Mouse (Mus musculus) embryonic stem cell, embryonic (primary cell): ENCODE data around the gene Syce3.

ENCODE experiments used
- CTCF ChIA-PET, 4 experiments: fragments of 300-600 bp in 2 of 4; fragments of 350-600 bp in 2 of 4; sonication (Branson Sonifier 250); formaldehyde crosslinking; loops; one replicate each; lab custom pipeline; 2022; ENCODE audit warnings: inconsistent platforms in 2 of 4; lab: Charles Lee
- POLR2A ChIA-PET, 4 experiments: fragments of 300-600 bp in 2 of 4; fragments of 350-600 bp in 2 of 4; sonication (Branson Sonifier 250); formaldehyde crosslinking; loops; one replicate each; lab custom pipeline; 2022; ENCODE audit warnings: antibody characterized with exemption in 4 of 4, inconsistent platforms in 1 of 4; lab: Charles Lee

Gene Syce3

DNA sequence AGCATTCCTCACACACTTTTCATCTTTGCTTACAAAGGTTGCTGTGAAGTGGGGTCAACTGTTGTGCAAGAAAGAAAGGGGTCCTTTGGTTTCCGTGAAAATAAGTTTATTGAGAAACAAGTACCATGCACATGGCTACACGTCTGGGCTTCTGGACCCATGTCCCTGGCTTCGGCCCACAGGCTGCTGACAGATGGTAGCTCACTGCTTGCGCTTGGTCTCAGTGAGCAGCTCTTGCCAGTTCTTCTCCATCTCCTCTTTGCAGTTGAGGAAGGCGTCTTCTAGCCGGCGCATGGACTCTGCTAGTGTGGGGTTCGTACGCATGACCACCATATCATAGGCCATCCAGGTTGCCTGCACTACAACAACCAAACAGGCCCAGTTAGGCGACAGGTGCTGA, 20.2 kb downstream of the Syce3 start:
- ChIA-PET POLR2A (interaction anchor here in 3 of 4 experiments (0.6 to 1.2 kb wide), 5 partner anchors 11 to 182 kb away, joined by 3 to 5 read pairs (median 3); partner anchors contain the start of genes Odf3b (in 1 of the 3) and Sco2 (in 1 of the 3)), CTCF (interaction anchor here in 1 of 4 experiments (1.7 kb wide), 1 partner anchor 16 kb away, joined by 3 read pairs; the partner anchor contains the start of gene Sco2)

DNA sequence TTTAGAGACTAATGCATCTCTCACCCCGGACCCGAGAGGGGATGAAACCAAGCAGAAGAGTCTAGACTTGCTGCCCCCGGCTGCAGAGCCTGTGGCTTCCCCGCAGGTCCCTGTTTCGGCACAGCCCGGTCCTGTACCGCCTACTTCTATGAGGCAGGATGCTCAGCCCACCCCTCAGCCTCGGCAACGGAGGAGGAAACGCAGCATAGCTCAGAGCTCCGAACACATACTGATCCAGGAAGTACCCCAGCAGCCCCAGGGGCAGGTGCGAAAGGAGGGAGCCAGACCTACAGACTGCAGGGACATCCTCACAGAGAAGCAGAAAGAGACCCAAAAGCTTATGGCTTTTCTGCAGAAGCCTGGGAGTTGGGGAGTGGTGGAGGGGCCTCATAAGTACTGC, 23.2 kb downstream of the Syce3 start:
- ChIA-PET POLR2A (interaction anchor here in 3 of 4 experiments (0.8 to 5.6 kb wide), 15 partner anchors 8 to 678 kb away, joined by 3 to 50 read pairs (median 5); partner anchors contain the start of genes Odf3b (in 3 of the 3), C730034F03Rik (in 2 of the 3), Chkb (in 2 of the 3) and Gm44502 (in 2 of the 3)), CTCF (interaction anchor here in 3 of 4 experiments (0.5 to 1.4 kb wide), 6 partner anchors 8 to 112 kb away, joined by 3 to 11 read pairs (median 5); partner anchors contain the start of genes Sco2 (in 2 of the 3), Odf3b (in 1 of the 3) and Shank3 (in 1 of the 3))

DNA sequence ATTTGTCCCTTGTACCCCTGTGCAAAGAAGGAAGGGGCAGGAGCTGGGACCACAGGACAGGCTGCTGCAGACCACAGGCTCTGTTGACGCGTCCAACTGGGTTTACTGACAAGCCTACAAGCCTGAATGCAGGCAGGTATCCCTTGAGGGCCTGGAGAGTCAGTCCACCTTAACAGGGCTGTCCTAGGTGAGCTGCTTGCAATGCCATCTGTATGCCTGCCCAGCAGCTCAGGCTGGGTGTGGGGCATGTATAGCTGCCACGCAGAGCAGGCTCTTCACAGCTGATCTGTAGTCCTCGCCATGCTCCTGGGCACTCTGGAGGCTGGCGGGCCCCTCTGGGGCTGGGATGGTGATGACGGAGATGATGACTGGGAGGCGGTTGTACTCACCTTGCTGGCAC, 25.7 kb downstream of the Syce3 start, which contains the start of gene Klhdc7b:
Gene Klhdc7b (plus strand): TSS at position 301 of the 400 bp plus-strand sequence.
- ChIA-PET CTCF (interaction anchor here in 1 of 4 experiments (2.5 kb wide), 1 partner anchor 11 kb away, joined by 9 read pairs; the partner anchor contains the start of gene Sco2), POLR2A (interaction anchor here in 3 of 4 experiments (0.5 to 5.6 kb wide), 10 partner anchors 8 to 45 kb away, joined by 3 to 50 read pairs (median 6); partner anchors contain the start of genes Cpt1b (in 2 of the 3), Sco2 (in 2 of the 3), Tymp (in 2 of the 3) and C730034F03Rik (in 1 of the 3))

DNA sequence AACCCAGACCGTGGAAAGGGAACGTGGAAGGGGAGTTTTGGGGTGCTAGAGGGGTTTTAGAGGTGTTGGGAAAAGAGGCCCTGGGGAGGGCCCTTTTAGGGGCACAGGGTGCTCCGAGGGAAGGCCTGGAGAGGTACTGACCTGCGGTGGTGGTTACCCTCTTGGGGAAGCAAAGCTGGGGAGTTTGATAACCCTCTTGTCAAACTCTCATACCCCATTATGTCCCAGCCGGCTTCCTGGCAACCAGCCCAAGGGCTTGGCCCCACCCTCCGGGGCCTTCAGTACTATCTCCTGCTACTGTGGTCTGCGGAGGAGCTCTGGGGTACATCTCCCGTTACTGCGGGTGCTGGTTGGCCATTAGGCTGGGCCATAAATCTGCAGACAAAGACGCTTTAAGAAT, 30.9 kb downstream of the Syce3 start:
- ChIA-PET POLR2A (interaction anchor here in 3 of 4 experiments (0.6 to 14.1 kb wide), 24 partner anchors 8 to 203 kb away, joined by 3 to 248 read pairs (median 4); partner anchors contain the start of genes Adm2 (in 2 of the 3), Lmf2 (in 2 of the 3), C730034F03Rik (in 1 of the 3) and Chkb (in 1 of the 3)), CTCF (interaction anchor here in 3 of 4 experiments (0.5 to 1.4 kb wide), 7 partner anchors 8 to 172 kb away, joined by 3 to 5 read pairs (median 3); partner anchors contain the start of gene Chkb (in 1 of the 3))

DNA sequence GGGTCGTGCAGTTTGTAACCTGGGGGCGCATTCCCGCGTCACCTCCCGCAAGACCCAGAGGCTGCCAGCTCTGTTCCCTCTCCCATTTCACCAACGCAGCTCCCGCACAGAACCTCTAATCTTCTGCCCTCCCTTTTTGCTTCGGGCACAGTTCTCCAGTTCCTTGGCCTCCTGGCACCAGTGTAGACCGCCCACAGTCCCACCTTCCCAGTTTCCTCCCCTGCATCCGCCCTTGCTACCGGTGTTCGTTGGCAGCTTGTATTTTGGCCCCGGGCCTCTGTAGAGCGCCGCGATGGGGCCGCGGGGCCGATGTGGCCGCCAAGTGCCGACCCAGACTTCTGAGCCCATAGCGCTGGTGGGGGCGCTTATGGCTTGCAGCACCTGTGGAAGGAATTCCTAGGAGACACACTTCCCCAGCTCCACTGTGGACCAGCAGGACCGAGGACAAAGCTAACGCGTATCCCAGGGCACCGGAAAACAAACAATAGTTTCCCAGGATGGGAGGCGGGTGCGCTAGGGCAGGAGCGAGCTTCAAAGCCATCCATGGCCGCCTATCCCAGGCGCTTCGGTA, 31.4 kb downstream of the Syce3 start, which contains the start of gene Odf3b:
Gene Odf3b (minus strand): TSS at position 452 of the 571 bp plus-strand sequence.
- CTCF ChIA-PET: interaction anchor here in 3 of 4 experiments (0.5 to 1.4 kb wide), 6 partner anchors 8 to 172 kb away, joined by 3 to 5 read pairs (median 4); partner anchors contain the start of gene Chkb (in 1 of the 3)
- POLR2A ChIA-PET: interaction anchor here in 3 of 4 experiments (0.6 to 14.1 kb wide), 25 partner anchors 8 to 168 kb away, joined by 3 to 248 read pairs (median 4); partner anchors contain the start of genes Adm2 (in 2 of the 3), C730034F03Rik (in 2 of the 3), Chkb (in 2 of the 3) and Cpt1b (in 2 of the 3)

DNA sequence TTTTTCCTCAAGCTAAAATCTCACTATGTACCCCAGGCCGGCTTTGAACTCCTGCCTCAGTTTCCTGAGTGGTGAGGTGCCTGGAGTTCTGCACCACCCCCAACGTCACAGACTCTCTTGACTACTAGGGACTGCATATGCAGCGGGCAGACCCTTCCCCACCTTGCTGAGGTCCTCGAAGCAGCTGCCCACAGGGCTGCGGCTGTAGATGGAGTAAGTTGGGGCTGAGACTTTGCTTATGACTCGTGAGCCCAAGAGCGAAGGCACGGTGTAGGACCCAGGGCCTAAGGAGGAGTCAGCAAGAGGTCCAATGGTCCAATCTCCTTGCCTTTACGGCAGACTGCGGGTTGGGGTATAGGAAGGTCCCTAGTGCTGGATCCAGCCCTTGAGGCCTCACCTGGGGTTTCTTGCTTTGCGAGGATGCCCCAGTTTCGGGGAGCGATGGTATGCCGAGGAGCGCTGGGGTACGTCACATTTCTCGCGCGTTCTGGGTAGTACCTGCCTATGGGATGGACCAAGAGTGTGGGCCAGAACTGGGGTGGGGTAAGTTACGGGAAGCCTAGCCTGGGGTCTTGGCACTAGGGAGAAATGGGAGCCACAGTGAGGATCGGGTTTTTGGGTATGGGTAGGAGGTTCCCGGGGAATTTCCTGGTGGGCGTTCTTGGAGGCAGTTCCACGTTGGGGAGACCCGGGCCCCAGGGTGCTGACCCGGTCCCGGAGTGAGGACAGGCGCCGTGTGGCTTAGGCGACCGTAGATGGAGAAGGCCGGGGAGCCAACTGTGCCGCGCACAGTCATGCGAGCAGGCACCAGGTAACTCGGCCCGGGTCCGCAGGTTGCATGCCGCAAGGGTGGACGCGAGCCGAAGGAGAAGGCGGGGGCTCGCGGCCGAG, 32.1 kb downstream of the Syce3 start:
- CTCF ChIA-PET: interaction anchor here (0.5 to 1.1 kb wide), 6 partner anchors 10 to 229 kb away, joined by 3 to 4 read pairs (median 3); partner anchors contain the start of genes Chkb (in 1 of the 4) and Mapk11 (in 1 of the 4)
- POLR2A ChIA-PET: interaction anchor here in 3 of 4 experiments (0.6 to 14.1 kb wide), 27 partner anchors 7 to 167 kb away, joined by 3 to 248 read pairs (median 5); partner anchors contain the start of genes Adm2 (in 2 of the 3), C730034F03Rik (in 2 of the 3), Chkb (in 2 of the 3) and Cpt1b (in 2 of the 3)

DNA sequence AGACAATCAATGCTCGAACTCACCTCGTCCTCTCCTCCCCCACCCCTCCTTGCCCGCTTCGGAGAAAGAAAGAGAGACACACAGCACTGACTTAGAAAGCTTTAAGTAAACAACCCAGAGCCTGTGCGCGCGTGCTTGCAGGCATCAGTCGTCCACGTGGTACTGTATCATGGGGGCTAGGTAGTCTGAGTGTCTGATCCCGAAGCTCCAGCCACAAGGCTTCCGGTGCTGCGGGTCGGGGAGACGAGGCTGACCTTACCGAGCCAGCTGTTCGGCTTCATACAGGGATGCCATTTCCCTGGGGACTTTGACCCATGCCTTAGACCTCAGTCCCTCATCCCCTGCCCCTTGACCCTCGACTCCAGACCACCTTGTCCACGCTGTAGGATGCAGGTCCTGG, 32.9 kb downstream of the Syce3 start:
- CTCF ChIA-PET: interaction anchor here in 1 of 4 experiments (0.6 kb wide), 2 partner anchors 14 to 66 kb away, joined by 3 to 4 read pairs; no protein-coding TSS in a partner anchor
- POLR2A ChIA-PET: interaction anchor here in 2 of 4 experiments (0.7 to 14.1 kb wide), 16 partner anchors 8 to 239 kb away, joined by 3 to 248 read pairs (median 5); partner anchors contain the start of genes C730034F03Rik (in 2 of the 2), Chkb (in 2 of the 2), Gm44502 (in 2 of the 2) and Arsa (in 1 of the 2)

DNA sequence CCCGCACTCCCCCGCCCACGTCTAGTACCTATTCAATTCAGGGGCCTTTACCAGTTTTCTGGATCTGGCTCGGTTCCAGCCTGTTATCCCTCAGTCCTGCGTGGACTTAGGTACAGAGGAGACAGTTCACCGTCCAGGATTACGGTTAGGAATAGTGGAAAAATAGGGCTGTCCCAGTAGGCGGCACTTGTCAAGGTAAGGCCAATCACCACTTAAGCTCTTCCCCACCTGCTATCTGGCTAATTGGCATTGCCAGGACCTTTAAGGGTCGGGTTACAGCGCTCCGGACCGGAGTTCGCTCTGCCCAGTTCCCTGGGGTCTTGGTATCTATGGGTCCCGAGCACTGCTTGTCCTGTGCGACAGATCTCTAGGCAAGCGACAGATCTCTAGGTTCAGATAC, 33.3 kb downstream of the Syce3 start, which contains the start of gene Tymp:
Gene Tymp (minus strand): TSS at position 83 of the 400 bp plus-strand sequence.
- ChIA-PET POLR2A (interaction anchor here in 3 of 4 experiments (0.6 to 14.1 kb wide), 18 partner anchors 8 to 238 kb away, joined by 3 to 248 read pairs (median 5); partner anchors contain the start of genes C730034F03Rik (in 2 of the 3), Chkb (in 2 of the 3), Gm44502 (in 2 of the 3) and Klhdc7b (in 2 of the 3)), CTCF (interaction anchor here in 1 of 4 experiments (0.6 kb wide), 1 partner anchor 66 kb away, joined by 3 read pairs; no protein-coding TSS in a partner anchor)

DNA sequence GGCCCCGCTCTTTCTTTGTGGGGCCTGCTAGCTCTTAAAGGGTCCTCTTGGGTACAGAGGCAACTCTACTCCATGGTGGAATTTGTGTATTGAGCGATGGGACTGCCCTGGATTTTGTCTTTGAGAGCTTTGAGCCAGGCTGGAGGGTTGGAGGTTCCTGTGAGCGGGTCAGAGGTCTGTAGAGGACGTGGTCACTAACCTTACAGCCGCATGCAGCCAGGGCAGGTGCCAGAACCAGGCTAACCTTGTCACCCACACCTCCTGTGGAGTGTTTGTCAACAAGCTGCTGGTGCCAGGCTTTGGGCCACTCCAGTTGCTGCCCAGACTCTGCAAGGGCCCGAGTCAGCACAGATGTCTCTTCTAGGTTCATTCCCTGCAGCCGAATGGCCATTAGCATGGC, 34.3 kb downstream of the Syce3 start:
- ChIA-PET POLR2A (interaction anchor here in 2 of 4 experiments (1.0 to 14.1 kb wide), 9 partner anchors 8 to 79 kb away, joined by 3 to 248 read pairs (median 6); partner anchors contain the start of genes Klhdc7b (in 2 of the 2), Lmf2 (in 2 of the 2), Ncaph2 (in 2 of the 2) and C730034F03Rik (in 1 of the 2)), CTCF (no interaction called here)

DNA sequence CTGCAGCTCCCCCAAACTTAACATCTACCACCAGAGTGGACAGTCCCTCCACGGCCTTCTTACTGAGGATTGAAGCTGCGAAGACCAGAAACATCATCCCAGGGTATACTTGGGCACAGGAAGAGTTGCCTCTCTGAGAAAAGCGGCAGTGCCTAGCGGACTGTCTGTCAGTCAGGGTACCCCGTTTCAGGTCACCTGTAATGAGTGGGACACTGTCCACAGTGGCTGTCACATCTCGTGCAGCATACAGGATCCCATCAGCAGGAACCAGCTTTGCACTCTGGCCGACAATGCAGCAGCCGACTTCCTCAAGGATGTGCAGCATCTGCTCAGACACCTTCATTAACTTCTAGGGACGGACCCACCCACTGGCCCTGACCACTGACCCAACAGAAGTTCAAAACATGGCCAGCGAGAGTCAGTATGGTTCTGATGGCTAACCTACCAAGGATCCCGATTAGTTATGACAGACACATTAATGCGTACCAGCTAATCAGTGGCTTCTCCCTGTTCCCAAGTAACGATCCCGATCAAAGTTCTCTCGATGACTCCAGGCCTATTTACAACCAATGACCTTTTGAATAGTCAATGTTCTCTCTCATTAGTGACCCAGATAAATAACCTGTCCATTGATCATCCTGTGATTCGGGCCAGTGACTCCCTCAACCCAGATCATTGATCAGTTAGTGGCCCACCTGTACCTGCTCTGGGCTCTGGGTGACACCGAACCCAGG, 35.3 kb downstream of the Syce3 start:
- POLR2A ChIA-PET: interaction anchor here in 3 of 4 experiments (1.0 to 14.1 kb wide), 12 partner anchors 10 to 539 kb away, joined by 3 to 248 read pairs (median 24); partner anchors contain the start of genes Lmf2 (in 2 of the 3), Ncaph2 (in 2 of the 3), Adm2 (in 1 of the 3) and C730034F03Rik (in 1 of the 3)
- CTCF ChIA-PET: interaction anchor here in 3 of 4 experiments (1.1 to 2.7 kb wide), 4 partner anchors 11 to 101 kb away, joined by 3 to 20 read pairs (median 10); no protein-coding TSS in a partner anchor

DNA sequence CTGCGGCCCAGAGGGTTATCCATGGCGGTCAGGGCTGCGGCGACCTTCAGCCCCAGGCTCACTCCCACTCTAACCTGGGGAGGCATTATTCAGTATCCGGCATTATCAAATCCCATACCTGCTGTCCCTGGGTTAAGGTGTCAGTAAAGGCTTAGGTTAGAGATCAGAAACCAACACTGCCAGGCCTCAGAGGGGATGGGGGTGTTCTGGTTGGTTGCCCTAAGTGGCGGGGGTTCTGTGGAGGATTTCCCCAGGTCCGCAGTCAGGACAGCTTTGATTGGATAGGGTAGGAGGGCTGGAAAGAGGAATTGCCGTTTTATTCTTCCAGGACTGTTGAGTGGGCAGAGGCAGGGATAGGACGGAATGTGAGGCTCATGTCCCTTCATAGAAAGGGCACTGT, 36.0 kb downstream of the Syce3 start:
- ChIA-PET CTCF (interaction anchor here (0.6 to 3.1 kb wide), 47 partner anchors 10 to 508 kb away, joined by 3 to 30 read pairs (median 4); partner anchors contain the start of genes C730034F03Rik (in 3 of the 4), Chkb (in 3 of the 4), Gm44502 (in 3 of the 4) and Lmf2 (in 3 of the 4)), POLR2A (interaction anchor here (0.6 to 14.1 kb wide), 46 partner anchors 10 to 666 kb away, joined by 3 to 248 read pairs (median 4); partner anchors contain the start of genes Cpt1b (in 3 of the 4), Lmf2 (in 3 of the 4), Ncaph2 (in 3 of the 4) and C730034F03Rik (in 2 of the 4))

DNA sequence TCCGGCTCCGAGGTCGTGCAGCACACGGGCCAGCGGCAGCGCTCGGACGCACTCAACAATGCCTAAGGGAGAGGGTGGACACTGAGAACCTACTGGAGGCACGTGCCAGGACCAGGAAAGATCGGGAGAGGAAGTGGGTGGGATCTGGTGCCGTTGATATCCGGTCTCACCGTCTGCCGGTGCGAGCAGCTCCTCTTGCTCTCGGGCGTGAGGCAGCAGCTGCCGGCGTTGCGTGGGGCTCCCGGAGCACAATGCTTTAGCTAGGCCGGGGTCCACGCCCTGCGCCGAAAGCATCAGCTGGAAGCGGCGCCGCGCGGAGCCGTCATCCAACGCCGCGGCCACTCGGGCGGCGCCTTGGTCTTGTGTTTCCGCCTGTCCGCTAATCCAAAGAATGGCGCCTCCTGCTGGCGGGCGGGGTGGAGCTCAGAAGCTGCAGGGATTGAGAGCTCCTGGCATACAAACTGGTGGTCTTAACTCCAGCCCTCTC, 36.5 kb downstream of the Syce3 start, which contains the start of gene Sco2:
Gene Sco2 (minus strand): TSS at position 85 of the 487 bp plus-strand sequence.
- CTCF ChIA-PET: interaction anchor here (0.5 to 3.1 kb wide), 57 partner anchors 9 to 607 kb away, joined by 3 to 30 read pairs (median 4); partner anchors contain the start of genes C730034F03Rik (in 3 of the 4), Chkb (in 3 of the 4), Cpt1b (in 3 of the 4) and Gm44502 (in 3 of the 4)
- POLR2A ChIA-PET: interaction anchor here (0.6 to 14.1 kb wide), 55 partner anchors 9 to 665 kb away, joined by 3 to 248 read pairs (median 4); partner anchors contain the start of genes Cpt1b (in 3 of the 4), Lmf2 (in 3 of the 4), Ncaph2 (in 3 of the 4) and C730034F03Rik (in 2 of the 4)

DNA sequence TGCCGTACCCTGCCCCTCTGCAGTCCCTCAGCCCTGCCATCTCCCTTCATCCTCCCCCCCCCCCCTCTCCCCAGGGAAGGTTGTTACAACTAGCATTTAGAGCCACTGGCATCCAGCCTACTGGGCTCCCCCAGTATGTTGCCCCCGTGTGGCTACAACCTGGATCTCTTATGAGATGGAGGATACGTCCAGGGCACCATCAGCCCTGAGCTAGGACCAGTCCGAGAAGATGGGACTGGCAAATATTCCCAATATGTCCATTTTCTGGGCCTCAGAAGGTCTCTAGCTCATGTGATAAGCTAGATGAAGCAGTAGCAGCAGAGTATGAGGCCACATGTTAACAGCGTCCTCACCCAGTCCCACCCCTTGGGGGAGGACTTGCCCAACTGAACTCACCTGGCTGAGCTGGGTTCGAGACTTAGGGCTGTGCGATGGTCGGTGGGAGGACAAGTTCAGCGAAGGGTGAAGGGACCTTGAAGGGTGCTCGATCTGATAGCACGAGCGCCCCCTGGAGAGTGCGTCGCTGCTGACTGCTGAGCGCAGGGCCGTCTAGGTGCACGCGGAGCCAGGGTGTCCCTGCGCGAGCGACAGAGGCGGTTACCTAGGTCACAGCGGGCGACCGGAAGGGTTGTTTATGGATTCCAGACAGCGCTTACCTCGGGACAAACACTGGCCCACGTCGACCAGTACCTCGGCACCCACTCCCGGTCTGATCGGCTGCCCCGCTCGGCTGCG, 37.1 kb downstream of the Syce3 start:
- ChIA-PET POLR2A (interaction anchor here (0.6 to 14.1 kb wide), 55 partner anchors 8 to 673 kb away, joined by 3 to 248 read pairs (median 4); partner anchors contain the start of genes Cpt1b (in 3 of the 4), Lmf2 (in 3 of the 4), Ncaph2 (in 3 of the 4) and Pim3 (in 3 of the 4)), CTCF (interaction anchor here (0.5 to 3.1 kb wide), 60 partner anchors 9 to 1517 kb away, joined by 3 to 30 read pairs (median 4); partner anchors contain the start of genes C730034F03Rik (in 3 of the 4), Chkb (in 3 of the 4), Cpt1b (in 3 of the 4) and Gm44502 (in 3 of the 4))
